Mouse (Mus musculus): ENCODE data around the gene Faf1.
A peak's percentile ranks its signal among the peaks of the same experiment; 100 is the strongest.
"Not testable (repeated sequence)": the region's sequence is repeated elsewhere in the genome, so short reads cannot be mapped to it uniquely, and the experiment has no call there.

The Faf1 gene

GRCm38 (mm10) chr4:109665982-109666460, 10.4 kb upstream of the Faf1 start:
- peak; percentile 62 for DNase-seq

GRCm38 (mm10) chr4:109666461-109667269, 9.7 kb upstream of the Faf1 start, which contains the start of gene Cdkn2c:
TSS of gene Cdkn2c (minus strand) at chr4:109667189.
- peak; percentile 84 for DNase-seq

DNA sequence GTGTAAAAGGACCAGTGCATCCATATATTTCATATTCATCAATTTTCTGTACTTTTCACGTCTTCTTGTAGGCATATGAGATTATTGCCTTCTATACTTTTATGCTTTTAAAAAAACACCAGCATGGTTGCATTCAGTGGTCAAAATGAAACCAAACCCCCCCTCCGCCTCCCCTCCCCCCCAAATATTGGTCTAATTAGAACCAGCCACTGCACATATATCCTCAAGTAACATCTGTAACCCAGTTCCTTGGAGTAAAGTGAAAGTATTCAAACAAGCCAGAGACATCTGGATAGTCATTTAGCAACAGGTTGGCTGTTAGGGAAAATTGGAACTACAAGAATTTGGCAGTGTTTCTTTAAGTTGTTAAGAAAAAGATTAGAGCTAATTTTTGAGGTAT, 8.9 kb upstream of the Faf1 start:
- no peak for DNase-seq

DNA sequence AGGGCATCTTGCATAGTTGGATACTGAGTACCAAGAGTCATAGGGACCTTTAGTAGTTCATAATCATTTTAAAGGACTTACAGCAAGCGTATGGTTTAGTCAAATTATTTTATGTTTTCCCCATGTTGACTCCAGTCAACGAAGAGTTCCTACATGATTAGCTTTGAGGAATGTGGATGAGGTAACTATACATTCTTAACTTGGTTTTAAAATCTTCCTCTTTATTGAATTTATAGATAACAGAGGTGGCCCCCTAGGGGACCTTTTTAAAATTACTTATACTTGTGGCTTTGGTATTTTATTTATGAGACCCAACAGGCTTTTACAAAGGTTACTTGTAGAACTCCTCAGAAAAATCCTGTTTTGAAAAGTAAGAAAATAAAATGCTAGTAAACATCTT, 6.2 kb upstream of the Faf1 start:
- no peak for DNase-seq

DNA sequence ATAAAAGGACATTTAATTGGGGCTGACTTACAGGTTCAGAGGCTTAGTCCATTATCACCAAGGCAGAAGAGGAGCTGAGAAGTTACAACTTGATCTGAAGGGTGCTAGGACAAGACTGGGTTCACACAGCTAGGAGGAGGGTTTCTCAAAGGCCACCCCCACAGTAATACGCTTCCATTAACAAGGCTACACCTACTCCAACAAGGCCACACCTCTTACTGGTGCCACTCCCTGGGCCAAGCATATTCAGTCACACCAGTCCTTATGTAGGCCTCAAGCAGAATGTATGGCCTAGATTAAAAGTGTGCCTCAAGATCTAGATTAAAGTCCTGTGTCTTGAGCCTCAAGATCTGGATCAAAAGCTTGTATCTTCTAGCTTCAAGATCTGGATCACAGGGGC, 4.4 kb upstream of the Faf1 start:
- no peak for DNase-seq

DNA sequence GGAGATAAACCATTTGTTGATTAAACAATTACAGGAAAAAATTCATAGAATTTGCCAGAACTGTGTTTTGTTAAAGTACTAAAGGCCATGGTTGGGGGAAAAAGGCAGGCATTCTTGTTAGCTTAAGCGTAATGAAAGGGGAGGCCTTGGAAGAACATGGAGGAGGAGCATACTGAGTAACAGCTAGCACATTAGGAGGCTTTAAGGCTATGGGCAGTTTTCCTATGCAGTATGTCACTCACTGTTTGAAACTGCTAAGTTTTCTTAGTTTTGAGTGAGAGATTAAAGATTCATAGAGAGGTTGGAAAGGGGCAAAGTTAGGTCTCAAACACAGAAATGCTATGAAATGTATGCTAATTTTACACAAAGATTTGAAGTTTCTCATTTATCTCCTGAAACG, 2.3 kb upstream of the Faf1 start:
- no peak for DNase-seq

DNA sequence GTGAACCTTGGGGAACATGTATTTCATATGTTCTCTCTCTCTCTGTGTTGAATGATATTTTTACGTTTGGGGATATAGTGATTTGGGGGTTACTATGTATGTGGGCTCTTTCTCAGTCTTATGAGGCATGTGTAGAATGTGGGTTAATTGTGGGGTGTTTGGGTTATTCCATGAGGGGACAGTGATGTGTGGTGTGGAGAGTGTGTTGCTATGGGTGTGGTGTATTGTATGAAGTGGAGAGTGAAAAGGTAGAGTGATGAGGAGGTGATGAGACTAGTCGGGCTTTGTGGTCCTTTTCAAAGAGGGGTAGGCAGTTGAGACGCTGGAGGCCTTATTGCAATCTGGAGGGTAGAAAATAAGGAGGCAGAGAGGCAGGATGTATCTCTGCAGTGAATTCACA, 833 bp downstream of the Faf1 start:
- no peak for DNase-seq

- DNase-seq, result no peak
These were observed 7.2 kb downstream of the Faf1 start for GRCm38 (mm10) chr4:109683561-109683960.

- DNase-seq, result no peak
These were observed 16.3 kb downstream of the Faf1 start for GRCm38 (mm10) chr4:109692674-109693073.

DNA sequence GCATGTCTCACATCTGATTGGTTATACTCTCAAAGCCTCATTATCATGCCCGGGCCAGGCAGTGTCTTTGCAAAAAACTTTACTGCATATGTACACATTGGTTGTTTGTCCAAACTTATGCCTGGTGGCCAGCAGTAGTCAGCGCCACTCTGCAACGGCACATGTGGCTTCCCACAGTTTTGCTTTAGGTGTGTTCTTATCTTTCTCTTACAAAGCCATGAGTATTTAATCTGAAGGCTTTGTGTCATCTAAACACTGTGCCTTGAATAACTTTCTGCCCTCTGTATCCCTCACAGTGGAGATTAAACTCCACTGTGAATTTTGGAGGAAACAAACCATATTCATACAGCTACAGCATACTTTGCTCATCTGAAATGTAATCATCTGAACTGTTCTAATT, 24.3 kb downstream of the Faf1 start:
- DNase-seq, result not testable (repeated sequence)

DNA sequence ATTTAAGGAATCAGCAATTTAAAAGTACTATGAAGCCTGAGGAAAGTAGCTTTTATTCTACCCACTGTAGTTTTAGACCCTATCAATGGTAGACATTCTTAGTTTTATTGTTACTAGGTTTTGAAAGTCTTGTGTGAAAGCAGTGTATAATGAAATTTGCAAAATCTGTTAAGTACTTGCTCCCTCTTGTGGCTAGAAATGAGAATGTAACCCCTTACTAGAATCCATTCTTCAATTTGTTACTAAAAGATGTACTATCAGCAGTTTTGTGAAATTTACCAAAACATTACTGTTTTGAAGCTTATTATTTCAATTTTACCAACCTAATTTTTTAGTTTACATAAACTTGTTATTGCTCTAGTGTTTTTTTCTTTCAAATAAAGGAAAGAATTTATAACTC, 27.2 kb downstream of the Faf1 start:
- no peak for DNase-seq

- DNase-seq, result no peak
These were observed 29.0 kb downstream of the Faf1 start for GRCm38 (mm10) chr4:109705349-109705748.

DNA sequence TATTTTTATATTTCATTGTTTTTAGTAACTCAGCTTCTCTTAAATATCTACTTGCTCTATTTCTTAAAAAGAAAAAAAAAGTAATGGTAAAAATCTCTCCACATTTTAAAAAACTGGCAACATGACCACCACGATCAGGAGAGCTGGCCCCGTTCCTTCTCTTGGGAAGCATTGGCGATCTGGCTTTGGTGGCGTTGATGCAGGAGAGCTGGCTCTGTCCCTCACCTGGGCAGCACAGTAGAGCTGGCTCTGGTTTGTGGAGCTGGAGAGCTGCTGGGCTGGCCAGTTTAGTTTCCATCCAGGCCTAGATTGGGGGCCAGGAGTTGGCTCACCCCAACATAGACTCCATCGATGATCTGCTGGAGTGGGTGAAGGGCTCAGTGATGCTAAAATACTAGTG, 42.9 kb downstream of the Faf1 start:
- DNase-seq, result peak; percentile 21

- no peak for DNase-seq
These were observed 52.9 kb downstream of the Faf1 start for GRCm38 (mm10) chr4:109729281-109729680.

GRCm38 (mm10) chr4:109735754-109736153, 59.4 kb downstream of the Faf1 start:
- peak; percentile 37 for DNase-seq

DNA sequence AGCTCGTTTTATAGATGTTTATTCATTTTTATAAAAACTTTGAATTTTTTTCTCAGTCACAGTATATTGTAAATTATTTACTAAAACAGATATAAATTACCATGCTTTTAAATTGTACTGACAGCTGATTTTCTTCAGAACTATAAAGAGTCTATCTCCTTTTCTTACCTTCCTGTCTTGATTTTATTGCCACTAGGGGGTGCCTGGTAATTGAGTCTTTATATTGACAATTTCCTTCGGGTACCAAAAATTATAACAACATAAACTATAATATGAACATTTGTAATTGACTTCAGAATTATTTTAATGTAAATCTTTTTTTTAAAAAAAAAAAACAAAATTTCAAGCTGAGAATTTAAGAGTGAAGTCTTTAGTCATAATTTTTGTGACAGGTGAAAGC, 67.6 kb downstream of the Faf1 start:
- DNase-seq, result no peak

DNA sequence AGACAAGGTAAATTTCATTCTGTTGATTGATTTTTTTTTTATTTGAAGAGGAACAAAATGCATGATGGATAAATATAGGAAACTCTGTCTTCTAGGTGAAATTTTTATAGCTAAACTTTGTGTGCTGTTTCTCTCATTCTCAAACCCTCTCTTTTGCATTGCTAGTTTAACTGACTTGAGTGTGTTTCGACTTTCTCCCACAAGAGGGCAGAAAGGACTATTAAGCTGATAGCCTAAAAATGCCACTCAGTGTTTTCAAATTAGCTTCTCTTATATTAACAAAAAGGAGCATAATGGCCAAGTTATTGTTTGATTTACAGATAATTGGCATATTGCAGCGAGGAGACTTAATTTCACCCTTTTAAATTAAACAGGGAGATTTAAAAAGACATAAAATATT, 82.6 kb downstream of the Faf1 start:
- DNase-seq, result no peak

GRCm38 (mm10) chr4:109759901-109760300, 83.5 kb downstream of the Faf1 start:
- DNase-seq, result no peak

DNA sequence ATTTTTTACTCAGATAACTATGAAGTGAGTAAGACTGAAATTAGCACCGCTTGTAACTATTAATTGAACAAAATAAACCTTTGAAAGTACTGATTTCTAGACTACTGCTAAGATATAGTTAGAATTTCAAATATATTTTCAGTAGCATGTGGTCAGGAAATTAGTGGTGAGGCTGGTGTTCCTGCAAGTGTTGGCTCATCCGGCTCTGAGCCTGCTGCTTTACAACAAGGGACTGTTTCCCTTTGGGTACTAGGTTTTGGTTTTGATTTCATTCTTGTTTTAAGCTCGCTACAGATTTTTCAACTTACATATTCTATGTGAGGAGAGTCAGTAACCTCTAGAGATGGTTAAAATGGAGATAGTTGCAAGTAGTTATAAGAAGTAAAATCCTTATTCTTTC, 84.1 kb downstream of the Faf1 start:
- DNase-seq, result no peak

- peak; percentile 2 for DNase-seq
These were observed 86.5 kb downstream of the Faf1 start for GRCm38 (mm10) chr4:109762768-109763501.

DNA sequence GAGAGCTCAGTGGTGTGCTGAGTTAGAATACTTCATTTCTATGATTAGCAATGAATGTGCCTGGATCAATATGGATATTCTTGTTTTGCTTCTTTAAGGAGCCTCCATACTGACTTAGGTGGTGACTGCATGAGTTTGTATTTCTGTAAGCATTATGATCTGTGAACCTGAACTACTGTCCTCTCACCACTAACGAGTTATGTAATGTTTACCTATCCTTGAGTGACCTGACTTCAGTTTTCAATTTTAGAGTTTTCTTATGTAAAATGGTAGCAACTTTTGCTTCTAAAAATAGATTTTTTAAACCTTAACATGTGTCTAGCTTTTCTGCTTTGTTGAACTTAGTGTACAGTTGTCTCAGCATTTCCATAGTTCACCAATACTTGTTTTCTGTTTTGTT, 92.7 kb downstream of the Faf1 start:
- DNase-seq, result no peak

GRCm38 (mm10) chr4:109782577-109783114, 106.3 kb downstream of the Faf1 start:
- no peak for DNase-seq

GRCm38 (mm10) chr4:109789347-109790001, 113.1 kb downstream of the Faf1 start:
- no peak for DNase-seq
